Mouse (Mus musculus) midbrain, embryonic 16.5 days (tissue): ENCODE measurements around the gene Elobl. TPM values are rescaled to one million over a fixed set of nuclear protein-coding genes. Genes with fewer than 3 reads are reported as not detected.
A peak's percentile ranks its signal among the peaks of the same experiment; 100 is the strongest.

Experiments used
- ATAC-seq: fragments of 200-750 bp; cut with Nextera tagmentation; 2 replicates; pipeline ENCODE4 v1.8.0; 2017; ENCODE audit warnings: moderate TSS enrichment
- H3K27ac ChIP-seq: fragments of 300-500 bp; sonication (generic); 2 replicates; pipeline ENCODE4 v1.5.1; 2014; ENCODE audit warnings: mild to moderate bottlenecking, low read length, mixed read lengths
- H3K27me3 ChIP-seq: fragments of 300-500 bp; sonication (generic); 2 replicates; pipeline ENCODE4 v1.6.1; 2014; ENCODE audit warnings: low read depth, low read length, mixed read lengths; ENCODE audit not compliant: control insufficient read depth, insufficient read depth
- H3K36me3 ChIP-seq: fragments of 300-500 bp; sonication (generic); 2 replicates; pipeline ENCODE4 v1.6.1; 2014; ENCODE audit warnings: mild to moderate bottlenecking, low read length, moderate library complexity, mixed read lengths; ENCODE audit not compliant: control insufficient read depth, insufficient read depth
- H3K4me1 ChIP-seq: fragments of 300-500 bp; sonication (generic); 2 replicates; pipeline ENCODE4 v1.6.1; 2014; ENCODE audit warnings: mild to moderate bottlenecking, low read length, mixed read lengths; ENCODE audit not compliant: control insufficient read depth, insufficient read depth
- H3K4me2 ChIP-seq: fragments of 300-500 bp; sonication (generic); 2 replicates; pipeline ENCODE4 v1.6.1; 2014; ENCODE audit warnings: mild to moderate bottlenecking, low read length, mixed read lengths
- H3K4me3 ChIP-seq: fragments of 300-500 bp; sonication (generic); 2 replicates; pipeline ENCODE4 v1.5.1; 2014; ENCODE audit warnings: low read depth, mild to moderate bottlenecking, low read length, moderate library complexity, mixed read lengths
- H3K9ac ChIP-seq: fragments of 300-500 bp; sonication (generic); 2 replicates; pipeline ENCODE4 v1.6.1; 2014; ENCODE audit warnings: low read depth, low read length, mixed read lengths
- H3K9me3 ChIP-seq: fragments of 300-500 bp; sonication (generic); replicated peaks from 2 replicates; pipeline ENCODE4 v1.6.1; 2014; ENCODE audit warnings: mild to moderate bottlenecking, low read length, mixed read lengths; ENCODE audit not compliant: control insufficient read depth, poor library complexity, severe bottlenecking
- WGBS: fragments of 180-500 bp; shearing (Covaris S2); extraction: QIAGEN DNeasy Blood & Tissue Kit; methylation state at CpG from one replicate; pipeline ENCODE4 v1.1.7; 2014; 5-methylcytosine and 5-hydroxymethylcytosine counted together
- polyA plus RNA-seq: library from polyadenylated mRNA; unstranded; fragments of >200 nt; fragmentation: Nextera tagmentation; extraction: Ambion mirVana; gene quantifications from 2 replicates; pipeline ENCODE4 v1.2.1, GENCODE M21; 2015

Elobl gene
- polyA plus RNA-seq, 1 experiment from 2014 or later, result not detected

DNA sequence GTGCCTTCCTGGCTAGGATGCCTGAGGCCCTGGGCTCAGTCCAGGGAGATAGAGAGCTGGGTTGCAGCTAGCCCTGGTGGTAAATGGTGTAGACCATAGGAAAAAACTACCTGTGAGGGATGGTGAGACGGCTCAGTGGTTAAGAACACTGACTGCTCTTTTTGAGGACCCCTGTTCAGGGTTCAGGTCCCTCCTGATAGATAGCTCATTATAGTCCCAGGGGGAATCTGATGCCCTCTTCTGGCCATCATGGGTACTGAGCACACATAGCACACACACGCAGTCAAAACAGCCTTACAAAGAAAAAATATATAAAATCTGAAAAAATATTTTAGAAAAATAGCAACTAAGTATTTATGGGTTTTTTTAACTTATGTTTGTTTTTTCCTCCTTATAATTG, 9.6 kb upstream of the Elobl start:
- 95% methylated on average over 2 of the region's 2 CpGs for WGBS
- no peaks in the 10 kb centered on the region for H3K27me3 ChIP-seq
- H3K36me3 ChIP-seq, result no peaks in the 10 kb centered on the region
- no peak overlapping the region for H3K27ac ChIP-seq
- H3K9me3 ChIP-seq, result no peaks in the 10 kb centered on the region
- no peak overlapping the region for H3K4me2 ChIP-seq
- H3K4me3 ChIP-seq, result no peak overlapping the region
- no peak overlapping the region for H3K9ac ChIP-seq
- no peak for ATAC-seq
- peaks cover 15% of the 10 kb centered on the region for H3K4me1 ChIP-seq

DNA sequence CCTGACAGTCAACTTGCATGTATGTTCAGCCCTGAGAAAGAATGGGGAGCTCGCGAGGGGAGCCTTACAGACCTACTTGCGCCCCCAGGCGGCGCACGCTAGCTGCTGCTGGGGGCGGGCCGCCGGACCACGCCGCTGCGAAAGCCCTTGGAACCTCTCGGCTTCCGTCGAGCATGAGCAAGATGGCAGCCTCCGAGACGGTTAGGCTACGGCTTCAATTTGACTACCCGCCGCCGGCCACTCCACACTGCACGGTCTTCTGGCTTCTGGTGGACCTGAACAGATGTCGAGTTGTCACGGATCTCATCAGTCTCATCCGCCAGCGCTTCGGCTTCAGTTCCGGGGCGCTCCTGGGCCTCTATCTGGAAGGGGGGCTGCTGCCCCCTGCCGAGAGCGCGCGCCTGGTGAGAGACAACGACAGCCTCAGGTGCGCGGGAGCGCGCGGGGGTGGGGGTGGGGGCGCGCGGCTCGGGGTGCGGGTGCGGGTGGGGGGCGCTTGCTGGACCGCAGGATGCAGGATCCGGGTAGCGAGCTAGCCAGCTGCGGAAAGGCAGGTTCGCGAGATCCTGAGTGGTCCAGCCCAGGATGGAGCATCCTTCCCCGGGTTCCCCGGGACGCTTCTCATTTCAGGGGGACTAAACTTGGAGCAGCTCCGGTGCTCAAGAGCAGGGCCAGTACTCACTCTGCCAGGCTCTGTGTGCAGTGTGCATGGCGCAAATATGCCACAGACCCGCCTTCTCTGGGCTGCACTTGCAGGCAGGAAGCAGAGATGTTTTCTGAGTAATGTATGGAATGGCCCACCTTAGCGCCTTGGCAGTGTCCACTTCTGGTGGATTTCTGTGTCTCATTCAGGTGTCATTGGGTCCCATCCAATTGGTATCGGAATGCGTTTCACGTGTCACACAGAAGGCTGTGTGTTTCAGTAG, 7.3 kb upstream of the Elobl start:
- peaks cover 3% of the 10 kb centered on the region; the same call in 1 of the 2 replicates for H3K27me3 ChIP-seq
- peak overlapping the region; percentile 79 for H3K9ac ChIP-seq
- peak overlapping the region; percentile 73 for H3K4me2 ChIP-seq
- peaks cover 15% of the 10 kb centered on the region for H3K4me1 ChIP-seq
- H3K4me3 ChIP-seq, result peak overlapping the region; percentile 69
- WGBS, result 2% methylated on average over 59 of the region's 62 CpGs
- no peaks in the 10 kb centered on the region for H3K9me3 ChIP-seq
- no peaks in the 10 kb centered on the region for H3K36me3 ChIP-seq
- ATAC-seq, result peak; percentile 88
- H3K27ac ChIP-seq, result peak overlapping the region; percentile 95

DNA sequence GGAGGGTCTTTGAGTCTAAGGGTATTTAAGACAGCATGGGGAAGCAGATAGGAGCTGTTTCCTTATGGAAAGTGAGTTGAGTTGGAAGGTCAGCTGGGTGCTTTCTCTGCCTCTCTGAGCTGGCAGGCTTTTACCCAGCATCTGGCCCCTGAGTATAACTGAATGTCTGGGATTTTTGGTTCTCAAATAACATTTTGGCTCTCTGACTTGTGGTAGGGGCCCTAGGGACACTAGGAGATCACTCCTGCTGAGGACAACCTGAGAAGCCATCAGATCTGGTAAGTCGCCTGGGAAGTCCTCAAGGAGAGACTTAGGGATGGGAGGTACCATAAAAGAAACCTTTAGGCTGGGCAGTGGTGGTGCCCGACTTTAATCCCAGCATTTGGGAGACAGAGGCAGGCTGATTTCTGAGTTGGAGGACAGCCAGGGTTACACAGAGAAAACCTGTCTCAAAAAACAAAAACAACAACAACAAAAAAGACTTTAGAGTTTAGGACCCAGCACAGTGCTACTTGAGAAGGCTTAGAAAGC, 3.5 kb upstream of the Elobl start, which contains the start of gene Coil:
Gene Coil, plus strand, starts transcription at position 51 of the 531 bp plus-strand sequence.
- Histone ChIP-seq H3K27me3 (peaks cover 3% of the 10 kb centered on the region; the same call in 1 of the 2 replicates), H3K4me3 (no peak within 1 kb of the TSS), H3K4me2 (no peak within 1 kb of the TSS), H3K4me1 (peaks cover 9% of the 10 kb centered on the region), H3K9me3 (no peaks in the 10 kb centered on the region), H3K36me3 (no peaks in the 10 kb centered on the region), H3K9ac (no peak within 1 kb of the TSS), H3K27ac (no peak within 1 kb of the TSS)
- 35% methylated on average over 2 of the region's 2 CpGs for WGBS
- no peak for ATAC-seq

DNA sequence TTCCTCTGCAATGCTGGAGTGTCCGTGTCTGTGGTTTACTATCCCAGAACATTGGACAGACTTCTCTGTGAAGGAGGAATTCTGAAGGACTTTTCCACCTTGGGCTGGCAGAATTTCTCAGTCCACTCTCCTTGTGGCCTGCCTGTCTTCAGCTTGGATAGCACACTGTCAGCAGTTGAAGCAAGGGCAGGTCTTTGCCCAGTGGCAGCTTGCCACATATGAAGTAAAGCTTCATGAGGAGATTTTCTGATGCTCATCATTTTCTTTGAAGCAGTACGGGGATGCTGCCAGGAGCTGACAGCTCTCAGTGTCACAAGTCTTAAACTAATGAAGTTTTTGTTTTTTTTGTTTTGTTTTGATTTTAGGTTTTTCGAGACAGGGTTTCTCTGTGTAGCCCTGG, 7.9 kb downstream of the Elobl start:
- Histone ChIP-seq H3K4me3 (no peak overlapping the region), H3K4me1 (peaks cover 3% of the 10 kb centered on the region; the same call in 1 of the 2 replicates), H3K27ac (no peak overlapping the region), H3K27me3 (no peaks in the 10 kb centered on the region), H3K9ac (no peak overlapping the region), H3K4me2 (no peak overlapping the region), H3K36me3 (no peaks in the 10 kb centered on the region), H3K9me3 (no peaks in the 10 kb centered on the region)
- ATAC-seq, result no peak
- 83% methylated on average over 3 of the region's 3 CpGs for WGBS

DNA sequence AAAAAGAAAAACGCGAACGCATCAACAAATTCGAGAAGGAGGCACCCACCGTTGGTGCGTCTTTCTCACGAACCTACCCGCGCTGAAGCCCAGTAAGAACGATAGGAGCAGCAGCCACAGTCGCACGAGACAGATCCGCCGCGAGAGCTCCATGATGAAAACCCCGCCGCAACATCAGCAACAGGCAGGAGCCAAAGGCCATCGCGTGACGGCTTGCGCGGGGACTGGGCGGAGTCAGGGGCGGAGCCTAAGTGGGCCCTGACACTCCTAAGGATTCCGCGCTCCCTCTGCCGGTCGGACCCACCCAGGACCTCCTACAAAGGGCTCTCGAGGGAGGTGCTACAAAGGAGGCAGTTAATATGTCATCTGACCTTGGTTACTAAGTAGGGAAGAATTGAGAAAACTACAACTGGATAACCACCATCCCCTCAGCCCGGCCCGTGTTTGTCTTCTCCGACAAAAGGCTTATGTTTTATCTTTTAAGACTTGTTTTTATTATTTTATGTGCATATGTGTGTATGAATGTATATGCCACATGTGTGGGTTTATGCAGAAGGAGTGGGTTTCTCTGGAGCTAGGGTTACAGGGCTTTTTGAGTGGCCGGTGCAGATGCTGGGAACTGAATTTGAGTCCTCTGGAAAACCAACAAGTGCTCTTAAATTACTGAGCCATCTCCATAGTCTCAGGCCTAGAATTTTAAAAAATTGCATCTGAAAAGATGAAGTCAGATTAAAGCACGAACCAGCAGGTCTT, 11.3 kb downstream of the Elobl start, which contains the start of gene Scpep1:
Gene Scpep1, minus strand, starts transcription at position 249 of the 753 bp plus-strand sequence.
- ATAC-seq, result peak; percentile 96
- peak within 1 kb of the TSS; percentile 35 for H3K9ac ChIP-seq
- no peaks in the 10 kb centered on the region for H3K27me3 ChIP-seq
- peak within 1 kb of the TSS; percentile 47 for H3K4me3 ChIP-seq
- H3K4me1 ChIP-seq, result peaks cover 9% of the 10 kb centered on the region
- H3K36me3 ChIP-seq, result no peaks in the 10 kb centered on the region; the same call in 1 of the 2 replicates
- no peaks in the 10 kb centered on the region for H3K9me3 ChIP-seq
- WGBS, result 5% methylated on average over 34 of the region's 34 CpGs
- H3K4me2 ChIP-seq, result peak within 1 kb of the TSS; percentile 63
- H3K27ac ChIP-seq, result peak within 1 kb of the TSS; percentile 23

DNA sequence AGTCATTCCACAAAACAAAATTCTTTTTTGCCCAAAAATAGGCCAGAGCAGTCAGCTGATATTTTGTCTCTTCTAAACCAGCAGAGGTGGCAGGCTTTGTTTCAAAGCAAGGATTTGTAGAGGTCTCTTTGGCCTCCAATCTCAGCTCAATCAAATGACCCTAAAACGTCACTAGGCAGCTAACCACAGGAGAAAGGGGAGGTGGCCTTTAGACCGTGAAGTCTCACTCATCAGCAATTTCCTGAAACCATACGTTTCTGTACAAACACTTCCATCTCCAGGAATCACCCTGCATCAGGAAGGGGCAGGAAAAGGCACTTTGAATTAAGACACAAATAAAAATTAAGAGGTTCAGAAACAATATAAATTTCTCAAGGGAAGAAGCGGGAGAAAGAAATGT, 11.9 kb downstream of the Elobl start:
- 0% methylated on average over 4 of the region's 4 CpGs for WGBS
- peak overlapping the region; percentile 23 for H3K27ac ChIP-seq
- ATAC-seq, result peak; percentile 69; the same call in 1 of the 2 replicates

DNA sequence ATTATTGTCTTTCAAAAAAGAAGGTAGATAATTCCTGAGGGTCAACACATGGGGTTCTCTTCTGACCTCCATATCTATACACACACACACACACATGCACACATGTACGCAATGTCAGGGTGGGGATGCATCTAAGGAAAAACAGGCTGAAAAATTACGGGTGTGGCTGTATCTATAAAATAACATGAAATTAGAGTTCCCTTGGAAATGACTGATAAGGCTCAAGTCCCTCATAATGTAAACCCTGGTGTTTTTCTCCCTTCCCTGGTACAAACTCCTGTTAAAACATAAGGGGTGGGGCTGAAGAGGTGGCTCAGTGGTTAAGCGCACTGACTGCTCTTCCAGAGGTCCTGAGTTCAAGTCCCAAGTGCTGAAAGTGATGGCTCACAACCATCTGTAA, 13.1 kb downstream of the Elobl start:
- Histone ChIP-seq H3K4me1 (peaks cover 9% of the 10 kb centered on the region), H3K4me3 (no peak overlapping the region), H3K36me3 (no peaks in the 10 kb centered on the region; the same call in 1 of the 2 replicates), H3K27me3 (no peaks in the 10 kb centered on the region), H3K27ac (no peak overlapping the region), H3K4me2 (no peak overlapping the region), H3K9me3 (no peaks in the 10 kb centered on the region), H3K9ac (no peak overlapping the region)
- 92% methylated on average over 3 of the region's 3 CpGs for WGBS
- ATAC-seq, result no peak

More for the DNA sequence above, 11.9 kb downstream of the Elobl start:
- H3K9me3 ChIP-seq, result no peaks in the 10 kb centered on the region
- peak overlapping the region; percentile 63 for H3K4me2 ChIP-seq
- no peaks in the 10 kb centered on the region for H3K27me3 ChIP-seq
- peak overlapping the region; percentile 47 for H3K4me3 ChIP-seq
- no peaks in the 10 kb centered on the region; the same call in 1 of the 2 replicates for H3K36me3 ChIP-seq
- peaks cover 9% of the 10 kb centered on the region for H3K4me1 ChIP-seq
- peak overlapping the region; percentile 35 for H3K9ac ChIP-seq

DNA sequence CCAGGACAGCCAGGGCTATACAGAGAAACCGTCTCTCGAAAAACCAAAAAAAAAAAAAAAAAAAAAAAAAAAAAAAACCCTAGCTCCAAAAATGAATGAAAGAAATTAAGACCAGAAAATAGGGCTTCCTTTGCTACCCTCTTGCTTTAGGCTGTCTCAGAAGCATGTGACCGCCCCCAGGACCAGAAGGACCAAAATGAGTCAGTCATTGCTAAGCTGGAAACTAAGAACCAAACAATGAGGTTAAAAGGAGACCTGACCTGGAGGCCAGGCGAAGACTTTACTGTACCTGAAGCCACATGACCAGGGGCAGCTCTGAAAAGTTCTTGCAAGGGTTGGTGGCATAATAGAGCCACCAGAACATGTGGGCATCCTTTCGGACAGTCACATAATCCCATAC, 14.6 kb downstream of the Elobl start:
- Histone ChIP-seq H3K9ac (no peak overlapping the region), H3K27me3 (no peaks in the 10 kb centered on the region), H3K9me3 (no peaks in the 10 kb centered on the region), H3K4me1 (peaks cover 9% of the 10 kb centered on the region), H3K27ac (no peak overlapping the region), H3K36me3 (no peaks in the 10 kb centered on the region; the same call in 1 of the 2 replicates), H3K4me3 (no peak overlapping the region), H3K4me2 (no peak overlapping the region)
- ATAC-seq, result no peak
- WGBS, result 96% methylated on average over 5 of the region's 5 CpGs
